Mouse (Mus musculus) ES-Bruce4 (cell line): ENCODE measurements around the gene Por.

ENCODE experiments used
- CTCF ChIP-seq: IDR thresholded peaks from one replicate; pipeline ENCODE4 v1.8.1; 2011; ENCODE audit warnings: low read depth, low read length
- POLR2A ChIP-seq: IDR thresholded peaks from one replicate; pipeline ENCODE4 v1.8.1; 2011; ENCODE audit warnings: low read length; ENCODE audit not compliant: insufficient read depth

GRCm38 (mm10) chr5:135738266-135738665 lies 68.4 kb downstream of the Por start:
- TF ChIP-seq CTCF (no peak), POLR2A (no peak)
